Mouse (Mus musculus): ENCODE measurements around the gene Hand1.

GRCm38 (mm10) chr11:57862088-57862487 is 29.5 kb upstream of the Hand1 start:
- TF ChIP-seq CTCF (IDR thresholded peaks at IDR 0.05; ENCODE audit: control insufficient read depth, insufficient read depth, low read length) (no peak), POLR2A (IDR thresholded peaks at IDR 0.05; ENCODE audit: borderline replicate concordance, control insufficient read depth, low read depth, low read length) (no peak)

Data from bone marrow, adult 2 months (tissue).